Mouse (Mus musculus) neural tube, postnatal 0 days (tissue): ENCODE results near the gene Faxc. TPM values are rescaled to one million over a fixed set of nuclear protein-coding genes. Genes with fewer than 3 reads are reported as not detected.

Experiments
- polyA plus RNA-seq: library from polyadenylated mRNA; unstranded; fragments of >200 nt; fragmentation: Nextera tagmentation; extraction: Ambion mirVana; gene quantifications from 2 replicates; pipeline ENCODE4 v1.2.1, GENCODE M21; 2015

Faxc gene
- 10.0 and 10.8 TPM in 2 replicates for polyA plus RNA-seq

GRCm38 (mm10) chr4:21930971-21931771 lies at the start of gene Faxc:
TSS of gene Faxc (plus strand) at chr4:21931329.

Other genes starting within 250 kb of the Faxc start
- gene Prdm13, start 245.4 kb upstream of the Faxc start, polyA plus RNA-seq: 0.32 and 0.33 TPM in 2 replicates
- gene Ccnc, start 203.6 kb upstream of the Faxc start, polyA plus RNA-seq: 61.3 and 63.9 TPM in 2 replicates
- 4.5 and 4.8 TPM in 2 replicates for gene Usp45, start 164.2 kb upstream of the Faxc start, polyA plus RNA-seq
- 25.8 and 26.2 TPM in 2 replicates for gene Tstd3, start 164.1 kb upstream of the Faxc start, polyA plus RNA-seq
- 117 and 145 TPM in 2 replicates for gene Pnisr, start 83.7 kb upstream of the Faxc start, polyA plus RNA-seq
- gene Coq3, start 51.7 kb upstream of the Faxc start, polyA plus RNA-seq: 18.8 and 20.9 TPM in 2 replicates